Mouse (Mus musculus): ENCODE data around the gene Pi4k2b. TPM values are rescaled to one million over a fixed set of nuclear protein-coding genes. Genes with fewer than 3 reads are reported as not detected.
"Not testable (repeated sequence)": the region's sequence is repeated elsewhere in the genome, so short reads cannot be mapped to it uniquely, and the experiment has no call there.

The Pi4k2b gene
- total RNA-seq, 2 experiments from 2014 or later, result 1.2 to 2.0 TPM

DNA sequence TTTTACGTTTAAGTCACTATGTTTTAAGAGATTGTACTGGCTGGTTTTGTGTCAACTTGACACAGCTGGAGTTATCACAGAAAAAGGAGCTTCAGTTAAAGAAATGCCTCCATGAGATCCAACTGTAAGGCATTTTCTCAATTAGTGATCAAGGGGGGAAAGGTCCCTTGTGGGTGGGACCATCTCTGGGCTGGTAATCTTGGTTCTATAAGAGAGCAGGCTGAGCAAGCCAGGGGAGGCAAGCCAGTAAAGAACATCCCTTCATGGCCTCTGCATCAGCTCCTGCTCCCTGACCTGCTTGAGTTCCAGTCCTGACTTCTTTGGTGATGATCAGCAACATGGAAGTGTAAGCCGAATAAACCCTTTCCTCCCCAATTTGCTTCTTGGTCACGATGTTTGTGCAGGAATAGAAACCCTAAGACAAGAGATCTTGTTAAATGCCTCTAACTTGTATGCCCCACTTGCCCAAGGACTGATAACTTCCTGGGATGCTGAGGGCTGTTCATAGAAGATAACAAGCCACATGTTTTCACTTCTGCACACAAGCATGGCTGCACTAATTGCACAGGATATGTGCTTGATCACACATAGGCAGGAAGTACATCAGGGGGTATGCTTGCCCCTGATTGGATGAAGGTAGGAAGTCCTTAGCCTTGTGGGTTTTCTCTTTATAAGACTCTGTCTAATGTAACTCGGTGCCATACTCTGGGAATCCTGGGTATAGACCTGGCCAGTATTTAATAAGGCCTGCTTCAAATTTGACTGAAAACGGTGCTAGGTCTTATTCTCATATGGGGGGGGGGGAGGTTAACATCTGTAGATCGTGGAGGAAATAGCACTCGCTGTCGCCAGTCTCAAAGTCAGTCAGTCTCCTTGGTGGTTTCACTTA, 35.3 kb downstream of the Pi4k2b start:
- DNase-seq (ENCODE audit: extremely low spot score in 1 of 2, low spot score in 1 of 2), result not testable (repeated sequence)

GRCm38 (mm10) chr5:52782523-52783250, 41.3 kb downstream of the Pi4k2b start:
- DNase-seq (ENCODE audit: extremely low spot score in 1 of 2, low spot score in 1 of 2), result peak; percentile 80 to 84

- DNase-seq (ENCODE audit: extremely low spot score in 1 of 2, low spot score in 1 of 2), result no peak
These were observed 41.9 kb downstream of the Pi4k2b start for GRCm38 (mm10) chr5:52783251-52783620.

- DNase-seq (ENCODE audit: extremely low spot score in 1 of 2, low spot score in 1 of 2), result no peak
These were observed 42.6 kb downstream of the Pi4k2b start for GRCm38 (mm10) chr5:52783957-52784356.

DNA sequence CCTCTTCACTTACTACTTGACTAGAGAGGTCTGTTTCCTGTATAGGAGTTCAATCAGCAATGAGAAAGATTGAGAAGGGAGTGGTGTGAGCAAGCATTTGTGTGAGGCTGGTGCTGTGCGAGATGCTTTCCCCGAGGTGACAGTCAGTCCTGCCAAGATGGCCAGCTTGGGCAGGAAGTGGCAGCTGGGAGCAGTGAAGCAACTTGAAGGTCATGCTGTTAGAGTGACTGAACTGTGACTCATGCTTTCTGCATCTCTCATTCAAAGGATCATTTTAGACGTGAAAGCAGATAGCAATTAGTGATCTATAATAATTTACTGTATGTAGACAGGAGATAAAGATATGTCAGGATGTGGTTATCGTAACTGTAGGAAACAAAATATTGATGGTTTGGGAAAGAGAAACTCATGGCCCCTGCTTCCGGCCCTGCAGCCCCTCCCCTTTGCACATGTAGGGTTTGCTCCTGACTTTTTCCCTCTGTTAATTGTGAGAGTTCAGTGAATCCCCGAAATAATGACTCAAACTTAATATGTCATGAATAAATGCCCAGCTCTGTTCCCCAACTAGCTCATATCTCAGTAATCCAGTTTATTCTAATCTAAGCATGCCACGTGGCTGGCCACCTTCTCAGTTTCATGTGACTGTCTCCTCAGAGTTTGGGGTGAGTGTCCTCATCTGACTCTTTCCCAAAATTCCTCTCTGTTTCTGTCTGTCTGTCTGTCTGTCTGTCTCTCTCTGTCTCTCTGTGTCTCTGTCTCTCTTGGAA, 45.4 kb downstream of the Pi4k2b start:
- no peak for DNase-seq (ENCODE audit: extremely low spot score in 1 of 2, low spot score in 1 of 2)

- DNase-seq (ENCODE audit: extremely low spot score in 1 of 2, low spot score in 1 of 2), result no peak
These were observed 51.9 kb downstream of the Pi4k2b start for GRCm38 (mm10) chr5:52793230-52793629.

DNA sequence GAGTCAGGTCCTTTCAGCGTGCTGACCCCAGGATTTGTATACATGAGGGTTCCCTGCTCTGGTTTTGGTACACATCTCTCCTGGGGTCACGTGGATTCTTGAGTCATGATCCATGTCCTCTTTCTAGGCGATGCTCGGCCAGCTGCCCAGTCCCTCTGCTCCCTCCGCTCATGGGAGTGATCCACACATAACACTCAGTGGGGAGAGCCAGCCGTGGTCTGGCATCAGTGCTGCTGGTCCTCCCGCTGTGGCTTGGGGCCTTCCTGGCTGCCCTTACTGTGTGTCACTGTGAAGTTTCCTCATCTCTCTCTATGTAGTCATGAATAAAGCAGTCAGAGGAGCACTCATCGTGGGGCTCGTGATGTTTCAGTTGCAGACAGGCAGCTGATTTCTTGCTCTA, 52.7 kb downstream of the Pi4k2b start:
- DNase-seq (ENCODE audit: extremely low spot score in 1 of 2, low spot score in 1 of 2), result no peak

DNA sequence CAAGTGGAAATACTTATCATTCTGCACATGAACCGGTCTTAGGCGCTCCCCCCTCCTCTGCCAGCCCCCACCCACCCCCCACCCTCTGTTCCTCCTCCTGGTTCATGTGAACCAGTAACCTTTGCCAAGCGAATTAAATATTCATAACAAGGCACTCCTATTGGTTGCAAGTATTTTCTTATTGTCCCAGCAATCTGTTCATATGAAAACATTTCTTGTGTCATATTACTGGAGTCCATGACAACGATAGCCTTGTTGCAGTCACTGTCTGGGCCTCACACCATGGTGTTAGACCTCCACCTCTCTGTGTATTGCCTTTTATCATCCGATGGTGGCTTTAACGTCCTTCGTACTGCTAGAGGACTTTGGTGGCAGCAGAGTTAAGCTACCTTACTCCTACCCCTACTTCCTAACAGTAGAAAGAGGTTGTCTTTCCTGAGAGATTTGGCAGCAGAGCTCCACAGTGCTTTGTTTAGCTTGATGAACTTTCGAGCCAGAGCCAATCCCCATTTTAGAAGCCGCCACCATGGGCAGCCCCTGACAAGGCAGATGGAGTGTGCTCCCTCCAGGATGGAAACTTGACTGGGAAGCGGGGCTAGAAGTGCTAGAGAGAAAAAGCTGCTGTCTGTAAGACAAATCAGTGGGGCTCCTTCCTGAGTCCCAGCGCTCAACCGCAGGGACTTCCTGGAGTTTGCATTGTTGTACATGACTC, 58.1 kb downstream of the Pi4k2b start:
- no peak for DNase-seq (ENCODE audit: extremely low spot score in 1 of 2, low spot score in 1 of 2)

DNA sequence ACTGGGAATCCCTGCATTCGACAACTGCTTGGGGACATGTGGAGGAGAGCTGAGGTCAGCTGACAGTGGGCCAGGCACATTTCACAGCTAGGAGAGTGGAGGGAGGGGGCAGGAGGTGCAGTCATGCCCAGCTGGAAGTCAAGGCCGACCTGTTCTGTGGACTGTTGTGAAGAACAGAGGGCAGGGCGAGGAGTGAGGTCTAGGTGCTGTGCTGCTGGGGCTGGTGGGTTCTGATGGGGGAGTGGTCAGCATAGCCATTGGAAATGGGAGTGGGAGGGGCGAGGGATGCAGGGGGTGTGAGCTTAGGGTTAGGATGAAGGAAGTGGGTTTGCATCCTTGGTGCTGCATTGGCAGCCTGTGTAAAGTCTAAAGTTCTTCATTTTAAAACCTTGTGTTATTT, 64.4 kb downstream of the Pi4k2b start:
- no peak for DNase-seq (ENCODE audit: extremely low spot score in 1 of 2, low spot score in 1 of 2)

- DNase-seq (ENCODE audit: extremely low spot score in 1 of 2, low spot score in 1 of 2), result no peak
These were observed 65.0 kb downstream of the Pi4k2b start for GRCm38 (mm10) chr5:52806349-52806748.

GRCm38 (mm10) chr5:52807030-52807429, 65.7 kb downstream of the Pi4k2b start:
- DNase-seq (ENCODE audit: extremely low spot score in 1 of 2, low spot score in 1 of 2), result no peak

DNA sequence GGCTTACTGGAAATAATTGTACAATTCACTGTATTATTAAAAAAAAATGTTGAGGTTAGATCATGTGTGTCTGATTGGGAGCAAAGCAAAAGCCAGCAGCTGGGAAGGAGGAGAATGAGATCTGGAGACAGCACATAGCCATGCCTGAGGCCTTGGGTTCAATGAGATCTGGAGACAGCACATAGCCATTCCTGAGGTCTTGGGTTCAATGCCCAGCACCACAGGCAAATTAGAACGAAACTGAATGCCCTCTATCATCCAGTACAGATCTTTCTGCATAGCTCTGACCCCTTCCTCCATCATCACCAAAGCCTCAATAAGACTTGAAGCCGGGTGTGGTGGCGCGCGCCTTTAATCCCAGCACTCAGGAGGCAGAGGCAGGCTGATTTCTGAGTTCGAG, 69.1 kb downstream of the Pi4k2b start:
- DNase-seq (ENCODE audit: extremely low spot score in 1 of 2, low spot score in 1 of 2), result no peak

DNA sequence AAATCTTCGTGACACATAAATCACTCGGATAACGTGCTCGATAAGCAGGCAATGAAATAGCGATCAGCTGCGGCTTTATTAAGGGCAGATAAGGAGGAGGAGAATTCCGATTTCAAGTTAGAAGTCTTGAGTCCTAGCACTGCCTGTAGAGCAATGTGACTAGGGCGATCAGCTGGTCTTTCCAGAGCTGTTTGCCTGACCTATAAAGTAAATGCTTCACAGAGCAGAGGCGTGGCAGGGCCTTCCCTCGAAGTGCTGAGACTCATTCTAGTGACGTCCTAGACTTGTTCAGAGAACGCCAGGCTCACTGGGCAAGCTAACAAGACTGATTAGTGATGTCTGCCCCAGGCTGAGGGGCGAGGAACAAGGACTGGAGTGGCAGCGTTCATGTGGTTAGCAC, 69.7 kb downstream of the Pi4k2b start:
- DNase-seq (ENCODE audit: extremely low spot score in 1 of 2, low spot score in 1 of 2), result no peak

- DNase-seq (ENCODE audit: extremely low spot score in 1 of 2, low spot score in 1 of 2), result no peak
These were observed 71.1 kb downstream of the Pi4k2b start for GRCm38 (mm10) chr5:52812456-52812855.

DNA sequence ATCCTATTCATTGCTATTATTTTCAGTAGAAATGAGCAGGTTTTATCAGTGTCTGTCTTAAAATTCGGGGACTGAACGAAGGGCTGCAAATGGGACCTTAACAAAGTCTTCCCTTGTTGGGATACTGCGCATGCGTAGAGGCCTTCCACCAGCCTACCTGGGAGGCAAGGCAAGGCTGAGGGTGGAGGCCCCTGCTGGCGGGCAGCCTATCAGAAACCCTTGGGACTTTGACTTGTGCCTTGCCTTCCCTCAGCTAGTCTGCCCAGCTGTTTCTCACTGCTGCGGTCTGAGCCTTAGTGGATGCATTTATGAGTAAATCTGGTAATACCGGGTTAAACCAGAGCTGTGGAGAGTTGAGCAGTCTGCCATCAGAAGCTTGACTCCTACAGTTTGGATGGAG, 71.9 kb downstream of the Pi4k2b start:
- DNase-seq (ENCODE audit: extremely low spot score in 1 of 2, low spot score in 1 of 2), result no peak

DNA sequence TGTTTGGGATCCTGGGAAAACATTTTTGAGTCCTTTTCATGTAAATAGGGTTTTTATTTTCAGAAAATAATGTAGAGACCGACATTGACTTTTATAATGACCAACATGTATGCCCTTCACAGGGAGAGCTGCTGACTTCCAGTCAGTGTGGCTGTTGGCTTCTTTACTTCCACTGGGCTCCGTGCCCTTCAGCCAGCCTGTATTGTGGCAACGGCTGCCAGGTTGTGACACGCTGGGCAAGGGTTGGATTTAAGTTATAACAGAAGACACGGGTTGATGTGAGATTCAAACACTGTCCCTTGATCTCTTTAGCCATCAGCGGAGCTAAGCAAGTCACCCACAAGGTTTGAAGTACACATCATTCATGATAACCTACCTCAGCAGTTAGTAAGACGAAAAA, 77.3 kb downstream of the Pi4k2b start:
- no peak for DNase-seq (ENCODE audit: extremely low spot score in 1 of 2, low spot score in 1 of 2)

Measured in layer of hippocampus, postnatal 25 days (tissue).